Mouse (Mus musculus) mammary gland, adult 2 months (tissue): ENCODE data around the gene Igsf6. TPM values are rescaled to one million over a fixed set of nuclear protein-coding genes. Genes with fewer than 3 reads are reported as not detected.

Source experiments
- polyA plus RNA-seq: library from polyadenylated mRNA; depleted of rRNA; stranded (reverse); fragments of >200 nt; gene quantifications from 2 replicates; pipeline ENCODE4 v1.2.3, GENCODE M21; 2012; ENCODE audit warnings: low replicate concordance; rRNA removed

Gene Igsf6
- polyA plus RNA-seq, result 1.8 and 3.2 TPM in 2 replicates

GRCm38 (mm10) chr7:121074281-121074680 lies at the start of gene Igsf6:
Gene Igsf6 (minus strand): TSS chr7:121074572.

GRCm38 (mm10) chr7:121081350-121081749 lies 7.0 kb upstream of the Igsf6 start, which contains the start of gene Otoa:
Gene Otoa (plus strand): TSS chr7:121081650.

GRCm38 (mm10) chr7:121033856-121034652 lies 40.3 kb downstream of the Igsf6 start, which contains the start of gene Mettl9:
Gene Mettl9 (plus strand): TSS chr7:121034445.

Other genes starting within 250 kb of the Igsf6 start
- gene Eef2k, start 231.7 kb downstream of the Igsf6 start, polyA plus RNA-seq, result 12.9 and 26.8 TPM in 2 replicates
- gene Polr3e, start 156.8 kb downstream of the Igsf6 start, polyA plus RNA-seq, result 14.6 and 15.3 TPM in 2 replicates
- gene Cdr2, start 92.3 kb downstream of the Igsf6 start, polyA plus RNA-seq, result 13.3 and 14.4 TPM in 2 replicates
- gene Mfsd13b, start 92.1 kb downstream of the Igsf6 start, polyA plus RNA-seq, result 0.47 and 0.96 TPM in 2 replicates
- 18.2 and 36.3 TPM in 2 replicates for gene Mettl9, start 40.1 kb downstream of the Igsf6 start, polyA plus RNA-seq
- gene Otoa, start 7.1 kb upstream of the Igsf6 start, polyA plus RNA-seq, result 0.11 and 0.19 TPM in 2 replicates